Mouse (Mus musculus) testis, adult 2 months (tissue): ENCODE measurements around the gene Ilf2.

Experiments used
- CTCF ChIP-seq: fragments of 200-500 bp; IDR thresholded peaks from 2 replicates; pipeline ENCODE4 v1.5.1; 2012; ENCODE audit warnings: low read depth, mild to moderate bottlenecking, inconsistent platforms, low read length, moderate library complexity; ENCODE audit not compliant: control insufficient read depth, insufficient read depth, insufficient replicate concordance
- POLR2A ChIP-seq: fragments of 200-500 bp; IDR thresholded peaks from 2 replicates; pipeline ENCODE4 v1.6.1; 2012; ENCODE audit warnings: low read depth, mild to moderate bottlenecking, inconsistent platforms, low read length, moderate library complexity; ENCODE audit not compliant: control insufficient read depth

GRCm38 (mm10) chr3:90512948-90513642, 37.2 kb downstream of the Ilf2 start:
- TF ChIP-seq POLR2A (no peak), CTCF (no peak)
